Mouse (Mus musculus): ENCODE measurements around the gene Dnajc2. TPM values are rescaled to one million over a fixed set of nuclear protein-coding genes. Genes with fewer than 3 reads are reported as not detected.

Gene Dnajc2
- polyA plus RNA-seq, 1 experiment from 2014 or later: 27.1 TPM

DNA sequence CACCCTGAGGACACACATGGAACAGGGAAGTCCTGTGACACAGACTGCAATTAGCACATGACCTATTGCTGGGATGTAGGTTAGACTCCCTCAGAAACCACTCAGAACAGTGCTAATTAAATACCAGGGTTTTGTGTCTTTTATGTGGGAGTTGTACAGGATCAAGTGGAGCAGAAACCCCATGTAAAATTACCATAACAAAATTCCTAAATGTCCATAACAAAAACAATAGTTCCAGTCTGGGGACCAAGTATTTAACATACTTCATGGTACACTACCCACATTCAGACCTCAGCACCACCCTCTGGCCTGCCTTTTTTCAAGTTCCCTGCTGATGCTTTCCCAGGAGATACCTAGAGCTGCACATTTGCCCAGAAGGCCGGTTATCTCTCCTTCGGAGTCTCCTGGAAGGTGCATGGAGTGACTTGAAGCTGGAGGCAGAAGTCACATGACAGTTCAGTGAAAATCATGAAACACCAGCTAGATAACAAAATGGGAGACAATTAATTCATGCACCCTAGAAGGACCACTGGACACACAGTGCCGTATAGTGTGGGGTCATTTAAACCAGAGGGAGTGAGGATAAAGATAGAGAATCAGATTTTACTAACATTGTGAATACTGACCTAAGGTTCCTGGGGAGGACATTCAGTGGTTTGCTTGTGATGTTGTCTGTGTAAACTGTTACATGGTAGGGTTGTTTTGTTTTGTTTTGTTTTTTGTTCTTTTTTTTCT, 52.7 kb downstream of the Dnajc2 start:
- H3K4me1 ChIP-seq (ENCODE audit: insufficient read depth): no peaks in the 10 kb centered on the region
- 88% methylated on average over 3 of the region's 3 CpGs for WGBS (ENCODE audit: insufficient replicate concordance)

DNA sequence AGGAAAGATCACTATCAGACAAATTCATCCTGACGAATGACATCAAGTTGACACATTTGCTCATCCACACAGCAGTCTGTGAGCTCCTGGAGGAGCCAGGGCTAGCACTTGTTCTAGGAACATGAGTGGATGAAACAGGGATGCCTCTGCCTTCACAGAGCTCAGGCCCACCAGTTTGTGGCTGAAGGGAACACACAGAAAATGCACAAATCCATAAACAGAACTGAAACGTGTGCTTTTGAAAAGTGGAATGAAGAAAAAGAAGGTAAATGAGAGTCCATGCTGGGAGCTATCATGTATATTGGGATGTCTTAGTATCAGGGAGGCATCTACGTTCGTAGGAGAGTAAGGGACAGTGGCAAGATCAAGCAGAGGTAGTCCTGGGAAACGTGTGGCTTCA, 55.9 kb downstream of the Dnajc2 start:
- H3K27ac ChIP-seq (ENCODE audit: low read depth): no peak overlapping the region
- no peaks in the 10 kb centered on the region for H3K36me3 ChIP-seq (replicated peaks; ENCODE audit: insufficient read depth, low read length)
- H3K4me3 ChIP-seq (ENCODE audit: low read depth, low read length): no peak overlapping the region
- H3K4me1 ChIP-seq (ENCODE audit: insufficient read depth): no peaks in the 10 kb centered on the region
- no peaks in the 10 kb centered on the region for H3K9me3 ChIP-seq (ENCODE audit: low read length)
- 70% methylated on average over 5 of the region's 5 CpGs for WGBS (ENCODE audit: insufficient replicate concordance)
- H3K4me2 ChIP-seq (ENCODE audit: low read depth, low read length): no peak overlapping the region
- no peak for TF ChIP-seq CTCF (IDR thresholded peaks at IDR 0.05; ENCODE audit: low read depth)
- no peak for TF ChIP-seq EP300 (IDR thresholded peaks at IDR 0.05; ENCODE audit: low read depth)
- ATAC-seq (no peak), DNase-seq (no peak)
- no peaks in the 10 kb centered on the region for H3K27me3 ChIP-seq (ENCODE audit: insufficient read depth, low read length)
- no peak overlapping the region for H3K9ac ChIP-seq (replicated peaks)

More for the DNA sequence above, 52.7 kb downstream of the Dnajc2 start:
- no peaks in the 10 kb centered on the region for H3K27me3 ChIP-seq (ENCODE audit: insufficient read depth, low read length)
- no peak for TF ChIP-seq CTCF (IDR thresholded peaks at IDR 0.05; ENCODE audit: low read depth)
- no peak for TF ChIP-seq EP300 (IDR thresholded peaks at IDR 0.05; ENCODE audit: low read depth)
- H3K36me3 ChIP-seq (replicated peaks; ENCODE audit: insufficient read depth, low read length): no peaks in the 10 kb centered on the region
- no peak overlapping the region for H3K9ac ChIP-seq (replicated peaks)
- no peak overlapping the region for H3K27ac ChIP-seq (ENCODE audit: low read depth)
- no peak for ATAC-seq
- H3K4me3 ChIP-seq (ENCODE audit: low read depth, low read length): no peak overlapping the region
- DNase-seq: no peak
- no peak overlapping the region for H3K4me2 ChIP-seq (ENCODE audit: low read depth, low read length)
- H3K9me3 ChIP-seq (ENCODE audit: low read length): no peaks in the 10 kb centered on the region

DNA sequence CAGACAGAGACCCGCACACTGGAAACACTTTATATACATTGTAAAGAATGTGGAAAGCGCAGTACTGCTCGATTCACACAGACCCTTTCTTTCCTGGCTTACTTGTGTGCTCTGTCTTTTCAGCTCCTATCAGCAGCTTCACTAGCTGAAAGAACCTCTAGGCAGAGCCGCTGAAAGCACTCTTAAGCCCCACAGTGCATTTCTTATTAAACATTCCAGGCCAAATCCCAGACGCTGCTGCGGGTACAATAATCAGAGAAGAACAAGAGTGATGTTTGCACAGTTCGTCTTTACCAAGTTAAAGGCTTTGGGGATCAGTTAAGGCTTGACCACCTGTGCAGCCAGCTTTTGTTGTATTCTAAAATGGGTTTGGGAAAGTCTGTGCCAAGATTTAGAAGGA, 60.2 kb downstream of the Dnajc2 start:
- TF ChIP-seq EP300 (IDR thresholded peaks at IDR 0.05; ENCODE audit: low read depth): no peak
- TF ChIP-seq CTCF (IDR thresholded peaks at IDR 0.05; ENCODE audit: low read depth): no peak
- Histone ChIP-seq H3K9me3 (ENCODE audit: low read length) (no peaks in the 10 kb centered on the region), H3K27me3 (ENCODE audit: insufficient read depth, low read length) (no peaks in the 10 kb centered on the region), H3K4me2 (ENCODE audit: low read depth, low read length) (no peak overlapping the region), H3K4me3 (ENCODE audit: low read depth, low read length) (no peak overlapping the region), H3K4me1 (ENCODE audit: insufficient read depth) (no peaks in the 10 kb centered on the region), H3K36me3 (replicated peaks; ENCODE audit: insufficient read depth, low read length) (no peaks in the 10 kb centered on the region), H3K27ac (ENCODE audit: low read depth) (no peak overlapping the region), H3K9ac (replicated peaks) (no peak overlapping the region)
- DNase-seq (no peak), ATAC-seq (no peak)
- 70% methylated on average over 7 of the region's 7 CpGs for WGBS (ENCODE audit: insufficient replicate concordance)

DNA sequence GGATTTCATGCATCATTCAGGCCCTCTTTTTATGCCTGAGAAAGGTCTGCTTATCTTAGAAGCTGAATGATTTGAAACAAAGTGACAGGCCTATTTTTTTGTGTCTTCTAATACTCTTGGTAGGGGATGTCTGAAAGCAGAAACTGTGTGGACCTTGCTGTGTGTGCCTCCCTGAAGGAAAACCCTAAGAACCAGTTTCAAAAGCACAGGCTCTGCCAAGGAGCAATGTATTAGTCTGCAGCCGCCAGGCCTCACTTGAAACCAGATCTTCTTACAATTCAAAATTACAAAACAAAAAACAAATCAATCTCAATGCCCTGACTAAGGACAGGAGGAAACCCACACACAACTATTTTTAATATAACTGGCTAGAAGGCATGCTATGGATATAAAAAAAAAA, 60.6 kb downstream of the Dnajc2 start:
- Histone ChIP-seq H3K4me3 (ENCODE audit: low read depth, low read length) (no peak overlapping the region), H3K9me3 (ENCODE audit: low read length) (no peaks in the 10 kb centered on the region), H3K36me3 (replicated peaks; ENCODE audit: insufficient read depth, low read length) (no peaks in the 10 kb centered on the region), H3K4me1 (ENCODE audit: insufficient read depth) (no peaks in the 10 kb centered on the region), H3K27ac (ENCODE audit: low read depth) (no peak overlapping the region), H3K27me3 (ENCODE audit: insufficient read depth, low read length) (no peaks in the 10 kb centered on the region), H3K4me2 (ENCODE audit: low read depth, low read length) (no peak overlapping the region), H3K9ac (replicated peaks) (no peak overlapping the region)
- DNase-seq: no peak
- no peak for ATAC-seq
- TF ChIP-seq EP300 (IDR thresholded peaks at IDR 0.05; ENCODE audit: low read depth) (no peak), CTCF (IDR thresholded peaks at IDR 0.05; ENCODE audit: low read depth) (no peak)
- WGBS (ENCODE audit: insufficient replicate concordance): 77% methylated on average over 1 of the region's 1 CpGs

DNA sequence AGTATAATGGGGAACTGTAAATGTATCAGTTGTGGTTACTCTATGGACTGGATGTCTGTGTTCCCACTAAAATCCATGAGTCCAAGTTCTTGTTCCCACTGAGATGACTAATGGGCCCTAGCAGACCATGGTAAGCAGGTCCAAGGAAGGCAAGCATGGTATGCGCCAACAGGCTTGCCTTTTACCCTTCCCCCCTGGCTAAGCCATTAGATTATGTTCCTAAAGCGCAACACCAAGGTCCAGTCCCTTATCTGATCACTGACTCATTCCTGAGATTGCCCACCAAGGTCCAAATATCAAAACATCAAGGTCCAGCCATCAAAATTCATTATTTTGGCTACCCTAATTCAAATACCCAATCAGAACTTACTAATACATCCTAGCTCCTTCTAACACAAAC, 65.8 kb downstream of the Dnajc2 start:
- H3K36me3 ChIP-seq (replicated peaks; ENCODE audit: insufficient read depth, low read length): no peaks in the 10 kb centered on the region
- no peaks in the 10 kb centered on the region for H3K4me1 ChIP-seq (ENCODE audit: insufficient read depth)
- H3K27me3 ChIP-seq (ENCODE audit: insufficient read depth, low read length): no peaks in the 10 kb centered on the region
- H3K9ac ChIP-seq (replicated peaks): no peak overlapping the region
- 88% methylated on average over 2 of the region's 2 CpGs for WGBS (ENCODE audit: insufficient replicate concordance)
- no peak overlapping the region for H3K27ac ChIP-seq (ENCODE audit: low read depth)
- H3K4me2 ChIP-seq (ENCODE audit: low read depth, low read length): no peak overlapping the region
- ATAC-seq (no peak), DNase-seq (no peak)
- no peak for TF ChIP-seq CTCF (IDR thresholded peaks at IDR 0.05; ENCODE audit: low read depth)
- TF ChIP-seq EP300 (IDR thresholded peaks at IDR 0.05; ENCODE audit: low read depth): no peak
- no peak overlapping the region for H3K4me3 ChIP-seq (ENCODE audit: low read depth, low read length)
- no peaks in the 10 kb centered on the region for H3K9me3 ChIP-seq (ENCODE audit: low read length)

DNA sequence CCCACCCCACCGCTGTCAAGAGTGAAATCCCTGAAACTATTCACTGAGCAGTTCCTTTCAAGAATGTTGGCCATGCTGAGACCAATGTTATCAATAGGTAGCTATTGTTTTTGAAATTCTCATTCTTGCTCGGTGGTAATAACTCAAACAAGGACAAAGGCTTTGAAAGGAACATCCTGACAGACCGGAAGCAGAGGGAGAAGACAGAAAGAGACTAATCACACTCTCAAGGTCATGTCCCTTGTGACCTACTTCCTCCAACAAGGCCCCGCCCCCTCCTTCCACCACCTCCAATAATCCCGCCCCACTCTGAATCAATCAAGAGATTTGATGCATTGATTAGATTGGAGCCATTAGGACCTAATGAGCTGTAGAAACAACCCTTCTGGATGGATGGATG, 66.5 kb downstream of the Dnajc2 start:
- Histone ChIP-seq H3K9ac (replicated peaks) (no peak overlapping the region), H3K4me3 (ENCODE audit: low read depth, low read length) (no peak overlapping the region), H3K4me1 (ENCODE audit: insufficient read depth) (no peaks in the 10 kb centered on the region), H3K4me2 (ENCODE audit: low read depth, low read length) (no peak overlapping the region), H3K36me3 (replicated peaks; ENCODE audit: insufficient read depth, low read length) (no peaks in the 10 kb centered on the region), H3K27ac (ENCODE audit: low read depth) (no peak overlapping the region), H3K9me3 (ENCODE audit: low read length) (no peaks in the 10 kb centered on the region), H3K27me3 (ENCODE audit: insufficient read depth, low read length) (no peaks in the 10 kb centered on the region)
- no peak for TF ChIP-seq CTCF (IDR thresholded peaks at IDR 0.05; ENCODE audit: low read depth)
- TF ChIP-seq EP300 (IDR thresholded peaks at IDR 0.05; ENCODE audit: low read depth): no peak
- no peak for DNase-seq
- no peak for ATAC-seq
- 77% methylated on average over 5 of the region's 5 CpGs for WGBS (ENCODE audit: insufficient replicate concordance)
